Mouse (Mus musculus) heart, postnatal 25 days (tissue): ENCODE results near the gene Atg7. TPM values are rescaled to one million over a fixed set of nuclear protein-coding genes. Genes with fewer than 3 reads are reported as not detected.

ENCODE experiments used
- DNase-seq: peaks from one replicate; pipeline ENCODE4 v3.0.0; 2022; ENCODE audit warnings: low spot score
- intact Hi-C: fragments of 180-260 bp; cut with DNase I; formaldehyde crosslinking; loops from one replicate; pipeline ENCODE4 v1.15.1; 2025
- total RNA-seq, 2 experiments: library from RNA; stranded (reverse); gene quantifications; 2 replicates each; pipeline ENCODE4 v1.2.3; 2021

The Atg7 gene
- total RNA-seq, 2 experiments from 2014 or later = 9.5 to 10.8 TPM

DNA sequence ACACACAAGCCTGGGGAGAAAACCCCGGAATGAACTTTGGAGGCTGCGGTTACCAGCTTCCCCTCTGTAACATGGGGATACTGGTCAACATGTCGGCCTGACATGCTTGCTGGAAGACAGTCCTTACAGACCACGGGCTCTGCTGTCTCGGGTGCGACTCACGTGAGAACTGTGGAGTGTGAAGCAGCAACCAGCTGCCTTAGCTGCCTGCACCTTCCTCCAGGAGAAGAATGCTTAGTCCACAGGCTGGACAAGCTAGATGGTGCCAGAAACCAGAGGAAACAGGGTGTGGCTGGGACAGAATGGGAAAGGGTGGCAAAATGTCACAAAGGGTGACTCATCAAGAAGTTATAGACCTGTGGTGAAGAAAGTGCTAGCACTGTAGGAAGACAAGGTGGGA, 197.1 kb downstream of the Atg7 start:
- intact Hi-C loops = no loop called here
- no peak for DNase-seq

DNA sequence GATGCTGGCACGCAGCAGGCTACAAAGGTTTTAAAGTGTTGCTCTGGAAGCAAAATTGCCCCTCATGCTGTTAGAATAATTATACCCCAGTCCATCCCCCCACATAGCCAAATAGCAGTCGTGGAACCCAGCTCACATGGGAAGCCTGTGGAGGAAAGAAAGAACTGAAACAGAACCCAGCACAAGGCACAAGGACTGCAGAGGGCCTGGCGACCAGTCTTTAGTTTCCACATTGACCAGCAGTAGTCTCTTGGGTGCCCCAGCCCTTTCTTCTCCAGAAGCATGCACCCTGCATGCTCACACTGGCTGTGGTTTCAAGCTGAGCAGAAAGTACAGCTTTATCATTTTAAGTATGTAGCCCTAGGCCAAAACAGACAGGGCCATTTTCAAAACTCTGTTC, 199.2 kb downstream of the Atg7 start:
- no peak for DNase-seq
- intact Hi-C loops = no loop called here

GRCm38 (mm10) chr6:114842863-114843262, 200.0 kb downstream of the Atg7 start:
- intact Hi-C loops = no loop called here
- DNase-seq = no peak

- intact Hi-C loops = no loop called here
- no peak for DNase-seq
Observed at GRCm38 (mm10) chr6:114846153-114846772, 203.4 kb downstream of the Atg7 start.

DNA sequence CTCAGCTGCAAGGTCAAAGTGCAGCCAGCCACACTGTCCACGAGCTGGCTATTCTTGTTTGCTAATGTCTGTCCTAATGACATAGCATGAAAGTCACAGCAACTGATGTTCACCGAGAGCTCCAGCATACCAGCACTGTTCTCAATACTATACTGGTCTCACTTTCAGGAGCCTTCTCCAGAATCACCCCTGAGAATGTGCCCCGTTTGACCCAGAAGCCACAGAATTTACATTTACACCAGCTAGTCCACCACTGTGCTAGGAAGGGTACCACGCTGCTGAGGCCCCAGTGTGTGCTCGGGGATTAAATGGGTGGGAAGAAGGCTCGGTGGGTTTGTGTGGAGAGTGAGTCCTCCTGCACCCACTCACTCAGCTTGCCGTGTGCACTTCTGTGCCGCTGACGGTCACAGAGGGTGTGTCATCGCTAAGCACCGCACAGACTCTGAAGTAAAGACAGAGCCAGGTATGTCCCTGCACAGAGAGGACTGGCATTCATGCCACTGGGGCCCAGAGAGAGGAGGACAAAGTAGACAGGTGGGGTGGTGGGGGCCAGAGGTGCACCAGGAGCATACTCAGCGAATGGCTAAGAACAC, 204.8 kb downstream of the Atg7 start:
- no peak for DNase-seq
- intact Hi-C loops = no loop called here

- no peak for DNase-seq
- intact Hi-C loops = no loop called here
Observed at GRCm38 (mm10) chr6:114848761-114849160, 205.9 kb downstream of the Atg7 start.

DNA sequence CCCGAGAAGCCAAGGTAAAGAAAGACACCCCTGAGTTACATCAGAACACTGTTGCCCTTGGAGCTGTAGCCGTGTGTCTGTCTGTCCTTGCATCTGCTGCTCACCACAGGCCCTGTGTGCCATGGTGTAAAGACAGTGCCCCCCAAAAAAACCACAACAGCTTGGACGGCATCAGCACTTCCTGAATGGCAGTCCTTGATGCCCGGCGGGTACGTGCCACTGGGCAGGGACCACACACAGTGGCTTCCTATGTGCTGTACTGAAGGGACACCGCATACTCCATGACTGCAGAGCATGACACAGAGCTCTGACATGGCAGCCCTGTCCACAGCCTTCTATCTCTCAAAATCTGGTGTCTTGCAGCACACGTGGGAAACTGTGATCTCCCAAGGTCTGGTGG, 206.9 kb downstream of the Atg7 start:
- intact Hi-C loops = no loop called here
- no peak for DNase-seq

DNA sequence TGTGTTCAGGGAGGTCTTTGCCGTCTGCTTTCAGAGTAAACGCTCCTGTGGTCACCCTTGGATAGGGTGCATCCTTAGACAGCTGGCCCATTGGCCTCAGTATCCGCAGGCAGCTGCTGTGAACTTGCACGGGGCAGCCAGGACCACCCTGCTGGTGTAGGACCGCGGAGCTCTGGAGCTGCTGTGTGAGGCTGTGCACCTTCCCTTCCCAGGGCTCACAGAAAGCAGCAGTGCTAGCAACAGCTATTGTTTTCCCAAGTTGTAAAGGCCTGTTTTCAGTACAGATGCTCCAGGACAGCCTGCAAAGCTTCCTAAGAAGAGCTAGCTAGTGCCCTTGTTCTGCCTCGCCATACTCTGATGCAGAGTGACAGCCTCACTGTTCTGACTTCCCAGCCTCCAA, 208.8 kb downstream of the Atg7 start:
- intact Hi-C loops = no loop called here
- no peak for DNase-seq

DNA sequence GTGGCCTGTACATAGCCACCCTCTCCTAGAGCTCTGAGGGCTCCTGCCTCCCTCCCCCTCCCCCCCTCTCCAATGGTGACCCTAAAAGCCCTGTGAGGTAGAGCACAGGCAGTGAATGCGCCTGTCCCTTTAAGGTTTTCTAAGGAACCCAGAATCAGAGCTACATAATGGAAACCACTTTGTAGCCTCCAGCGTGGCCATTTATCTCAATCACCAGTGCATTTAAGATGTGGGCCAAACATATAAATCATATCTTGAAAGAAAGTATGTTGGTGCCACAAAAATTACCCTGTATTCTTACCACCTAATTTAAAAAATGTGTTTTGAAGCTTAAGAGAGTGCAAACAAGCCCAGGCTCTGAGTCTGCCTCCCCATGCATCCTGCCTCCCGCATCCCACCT, 209.8 kb downstream of the Atg7 start:
- DNase-seq = no peak
- intact Hi-C loops = no loop called here

DNA sequence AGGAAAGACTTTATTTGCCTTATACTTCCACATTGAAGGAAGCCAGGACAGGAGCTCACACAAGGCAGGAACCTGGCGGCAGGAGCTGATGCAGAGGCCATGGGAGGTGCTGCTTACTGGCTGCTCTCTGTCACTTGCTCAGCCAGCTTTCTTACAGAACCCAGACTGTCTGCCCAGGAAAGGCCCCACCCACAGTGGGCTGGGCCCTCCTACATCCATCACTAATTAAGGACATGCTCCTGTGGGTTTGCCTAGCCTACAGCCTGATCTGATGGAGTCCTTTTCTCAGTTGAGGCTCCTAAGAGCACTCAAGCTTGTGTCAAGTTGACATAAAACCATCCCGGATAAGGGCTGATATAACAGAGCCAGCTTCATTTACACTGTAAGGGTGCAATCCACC, 211.5 kb downstream of the Atg7 start:
- intact Hi-C loops = no loop called here
- DNase-seq = no peak

DNA sequence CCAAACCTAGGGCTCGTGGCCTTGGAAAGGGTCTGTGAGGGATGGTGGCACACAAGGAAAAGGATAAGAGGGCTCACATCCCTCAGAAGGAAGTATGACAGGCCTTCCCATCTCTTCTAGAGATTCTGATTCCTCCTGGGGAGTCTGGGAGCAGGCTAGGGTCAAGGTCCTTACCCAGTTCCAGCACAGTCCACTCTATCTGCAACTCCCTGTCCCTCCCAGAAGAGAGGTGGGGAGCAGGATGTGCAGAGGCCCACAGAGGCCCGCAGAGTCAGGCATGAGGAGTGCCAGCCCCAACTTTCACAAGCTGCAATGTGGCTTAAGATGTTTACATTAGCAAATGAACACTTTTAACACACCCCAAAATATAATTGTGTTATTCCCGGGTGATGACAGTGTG, 212.7 kb downstream of the Atg7 start:
- DNase-seq = no peak
- intact Hi-C loops = no loop called here

GRCm38 (mm10) chr6:114856501-114856900, 213.6 kb downstream of the Atg7 start:
- intact Hi-C loops = no loop called here
- no peak for DNase-seq

- intact Hi-C loops = no loop called here
- DNase-seq = no peak
Observed at GRCm38 (mm10) chr6:114857996-114858721, 215.3 kb downstream of the Atg7 start.

DNA sequence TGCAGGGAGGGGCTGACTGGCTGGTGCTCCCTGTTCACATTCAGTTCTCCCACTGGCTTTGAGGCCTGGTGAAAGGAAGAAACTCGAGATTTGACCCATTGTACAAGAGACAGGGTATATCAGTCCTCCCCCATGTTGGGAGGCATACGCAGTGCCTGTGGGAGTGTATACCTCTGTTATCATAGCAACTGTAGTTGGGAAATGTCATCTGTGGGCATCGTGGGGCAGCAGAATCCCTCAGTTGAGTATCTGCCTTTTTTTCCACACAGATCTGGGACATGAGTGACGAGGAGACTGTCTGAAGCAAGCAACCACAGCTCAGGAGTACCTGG, 215.8 kb downstream of the Atg7 start:
- intact Hi-C loops = no loop called here
- no peak for DNase-seq

GRCm38 (mm10) chr6:114860677-114861568, 218.0 kb downstream of the Atg7 start:
- intact Hi-C loops = no loop called here
- DNase-seq = peak; percentile 61

GRCm38 (mm10) chr6:114861591-114861990, 218.7 kb downstream of the Atg7 start:
- no peak for DNase-seq
- intact Hi-C loops = no loop called here

DNA sequence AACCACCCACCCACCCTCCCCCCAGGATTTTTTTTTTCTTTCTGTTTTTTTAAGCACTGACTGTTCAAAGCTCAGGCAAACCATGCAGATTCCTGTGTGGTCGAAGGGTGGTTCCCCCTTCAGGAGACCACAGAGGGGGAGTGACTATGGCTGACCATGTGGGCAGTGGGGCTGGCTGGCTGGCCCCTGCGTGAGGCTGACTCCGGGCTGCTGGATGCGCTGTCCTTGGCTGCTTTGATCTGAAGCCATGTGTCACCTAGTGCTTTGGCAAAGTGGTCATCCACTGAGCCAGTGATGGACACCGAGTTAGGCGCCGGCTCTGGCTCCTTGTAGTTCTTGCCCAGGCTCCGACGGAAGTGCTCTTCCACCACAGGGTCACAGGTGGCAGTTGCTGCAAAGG, 219.1 kb downstream of the Atg7 start:
- no peak for DNase-seq
- intact Hi-C loops = no loop called here

GRCm38 (mm10) chr6:114863501-114863900, 220.6 kb downstream of the Atg7 start:
- no peak for DNase-seq
- intact Hi-C loops = no loop called here

GRCm38 (mm10) chr6:114864421-114864820, 221.5 kb downstream of the Atg7 start:
- no peak for DNase-seq
- intact Hi-C loops = no loop called here

DNA sequence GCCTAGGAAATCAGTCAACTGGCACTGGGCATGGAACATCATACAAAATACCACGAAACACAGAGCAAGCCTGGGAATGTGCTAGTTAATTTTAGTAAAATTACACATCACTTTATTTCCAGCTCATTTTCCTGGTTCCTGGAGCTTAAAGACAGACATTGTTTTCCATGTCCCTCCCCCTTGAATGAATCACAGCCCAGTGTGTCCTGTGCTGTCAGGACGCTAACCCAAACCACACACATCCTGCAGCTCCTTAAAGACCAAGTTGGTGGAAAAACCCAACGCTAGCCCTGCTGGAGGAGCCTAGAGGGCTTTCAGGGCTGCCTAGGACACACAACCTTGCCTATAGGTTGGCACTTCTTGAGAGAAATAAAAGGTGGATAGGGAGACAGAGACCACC, 223.2 kb downstream of the Atg7 start:
- intact Hi-C loops = no loop called here
- DNase-seq = no peak

- no peak for DNase-seq
- intact Hi-C loops = no loop called here
Observed at GRCm38 (mm10) chr6:114866619-114867018, 223.7 kb downstream of the Atg7 start.
